Mouse (Mus musculus) hindlimb bud, embryonic 11.5 days (tissue): ENCODE measurements around the gene Clec4a2.
"Not testable (repeated sequence)": the region's sequence is repeated elsewhere in the genome, so short reads cannot be mapped to it uniquely, and the experiment has no call there.

Source experiments
- DNase-seq: peaks from one replicate; pipeline ENCODE4 v3.0.0-alpha.2; 2012; ENCODE audit warnings: low read depth, low spot score; ENCODE audit errors: extremely low spot score

The Clec4a2 gene

GRCm38 (mm10) chr6:123106128-123106527 lies at the start of gene Clec4a2:
Gene Clec4a2, plus strand, starts transcription at chr6:123106428.
- DNase-seq: not testable (repeated sequence)

- DNase-seq: no peak
Measured at GRCm38 (mm10) chr6:123095125-123095843, 10.9 kb upstream of the Clec4a2 start.

DNA sequence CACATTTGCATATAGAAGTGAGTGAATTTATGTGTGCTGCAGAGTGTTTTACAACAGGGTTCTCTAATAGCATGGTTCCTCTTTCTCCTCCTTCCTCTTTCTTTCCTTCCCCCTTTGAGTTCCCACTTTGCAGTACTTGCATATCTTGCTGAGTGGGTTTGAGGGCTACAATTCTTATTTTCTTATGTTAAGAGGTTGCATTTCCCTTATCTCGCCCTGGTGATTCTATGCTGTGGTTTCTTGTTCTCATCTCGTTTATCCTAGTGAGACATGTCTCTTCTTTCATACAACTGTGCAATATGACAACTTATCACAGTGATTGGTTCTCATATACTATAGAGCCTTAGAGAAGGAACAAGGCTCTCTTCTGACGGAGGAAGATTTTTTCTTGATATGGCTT lies 17.0 kb downstream of the Clec4a2 start:
- no peak for DNase-seq

DNA sequence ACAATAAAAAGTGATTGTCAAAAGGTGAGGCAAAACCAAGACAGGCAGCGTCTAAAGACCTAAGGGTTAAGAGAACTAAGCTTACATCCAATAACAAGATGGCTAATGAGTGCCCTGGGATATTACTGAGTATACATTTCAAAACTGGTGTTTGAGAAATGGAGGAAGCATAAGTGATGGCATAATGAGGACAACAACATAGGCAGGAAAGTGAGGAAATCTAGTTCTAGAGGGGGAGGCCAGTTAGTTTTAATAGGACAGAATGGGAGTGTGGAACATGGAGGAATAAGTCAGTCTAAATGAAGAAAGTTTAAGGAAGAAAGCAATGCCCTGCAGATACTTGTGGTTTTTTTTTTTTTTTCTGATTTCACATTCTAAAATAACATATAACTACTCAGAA lies 20.9 kb downstream of the Clec4a2 start:
- DNase-seq: no peak

DNA sequence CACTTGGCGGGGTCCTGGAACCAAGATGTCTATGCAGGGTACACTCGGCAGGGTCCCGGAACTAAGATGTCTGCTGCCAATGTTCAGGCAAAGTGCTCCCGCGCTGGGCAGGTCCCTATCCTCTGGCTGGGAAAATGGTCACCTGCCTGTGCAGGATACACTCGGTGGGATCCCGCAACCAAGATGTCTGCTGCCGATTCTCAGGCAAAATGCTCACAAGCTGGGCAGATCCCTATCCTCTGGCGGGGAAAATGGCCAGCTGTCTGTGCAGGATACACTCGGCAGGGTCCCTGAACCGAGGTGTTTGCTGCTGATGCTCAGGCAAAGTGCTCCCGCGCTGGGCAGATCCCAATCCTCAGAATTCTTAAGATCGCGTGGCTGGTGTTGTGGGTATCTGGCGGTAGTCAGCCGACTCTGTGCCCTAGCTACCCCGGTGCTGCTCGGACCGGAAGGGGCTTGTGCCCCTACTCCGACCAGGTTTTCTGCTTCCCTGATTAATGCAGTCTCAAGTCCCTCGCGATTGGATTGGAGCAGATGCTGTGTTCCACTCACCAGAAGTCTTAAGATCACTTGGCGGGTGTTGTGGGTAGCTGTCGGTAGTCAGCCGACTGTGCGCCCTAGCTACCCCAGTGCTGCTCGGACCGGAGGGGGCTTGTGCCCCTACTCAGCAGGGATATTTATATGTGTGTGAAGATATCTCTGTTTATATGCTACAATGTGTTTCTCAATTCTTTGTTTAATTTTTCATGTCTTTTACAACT lies 31.7 kb downstream of the Clec4a2 start:
- not testable (repeated sequence) for DNase-seq

- no peak for DNase-seq
Measured at GRCm38 (mm10) chr6:123170106-123170505, 63.9 kb downstream of the Clec4a2 start.

GRCm38 (mm10) chr6:123171040-123171439 lies 64.8 kb downstream of the Clec4a2 start:
- DNase-seq: no peak

DNA sequence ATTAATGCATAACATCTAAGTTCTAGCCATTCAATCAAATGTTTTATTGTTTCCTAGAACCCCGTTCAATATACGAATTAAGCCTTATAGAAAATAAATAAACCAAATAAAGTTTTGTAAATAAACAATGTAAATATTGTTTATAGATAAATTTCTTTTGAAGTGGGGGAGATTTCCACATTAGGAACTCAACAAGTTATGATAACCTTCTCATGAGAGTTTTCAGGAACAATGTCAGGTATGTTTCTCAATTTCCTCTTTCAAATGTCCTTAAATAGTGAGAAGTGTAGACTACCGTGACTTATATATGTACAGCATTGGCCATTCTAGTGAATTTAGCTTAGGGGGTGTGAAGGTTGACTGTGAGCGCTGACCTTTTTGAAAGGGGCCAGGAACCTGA lies 66.4 kb downstream of the Clec4a2 start, which contains the start of gene Clec4b2:
Clec4b2 (plus strand) TSS at position 301 of the 400 bp plus-strand sequence.
- no peak for DNase-seq

DNA sequence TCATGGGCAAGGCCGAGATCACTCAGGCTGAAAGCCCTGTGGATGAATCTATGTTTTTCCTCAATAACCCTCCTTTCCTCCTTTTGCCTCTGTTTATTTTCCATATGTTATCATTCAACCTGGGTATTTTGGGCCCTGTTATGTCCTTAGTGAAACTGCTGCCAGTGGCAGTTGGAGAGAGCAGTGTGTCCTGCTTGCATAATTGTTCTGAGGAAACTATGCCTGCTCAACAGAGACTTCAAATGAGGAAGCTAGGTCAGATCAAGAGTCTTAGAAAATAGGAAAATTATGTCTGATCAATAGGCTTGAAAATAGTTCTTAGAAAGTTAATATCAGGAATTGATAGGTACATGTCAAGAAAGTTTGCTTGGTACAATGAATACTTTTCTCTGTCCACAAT lies 69.3 kb downstream of the Clec4a2 start:
- DNase-seq: no peak

- DNase-seq: not testable (repeated sequence)
Measured at GRCm38 (mm10) chr6:123184862-123185261, 78.6 kb downstream of the Clec4a2 start.
